ENCODE assay signal across 24 mouse cellular contexts in genomic region chr6:65541094-65541493, GRCm38 (mm10). TPM values are rescaled to one million over a fixed set of nuclear protein-coding genes. Genes with fewer than 3 reads are reported as not detected.
"Had no signal": no experiment of that assay in that cellular context is flagged by ENCODE, and none has a peak within 500 bp of the region (broad histone marks: within the 10 kb centered on the region; RNA-seq: fewer than 3 reads in every experiment).

No protein-coding gene starts in this region.

- H3K9ac ChIP-seq: liver, embryonic 14.5 days; liver, postnatal 0 days; lung, embryonic 15.5 days; midbrain, embryonic 12.5 days; midbrain, embryonic 15.5 days; neural tube, embryonic 12.5 days had no signal

- DNase-seq: kidney, adult 2 months; kidney, postnatal 10 days; kidney, postnatal 36 days; layer of hippocampus, postnatal 36 days; liver, postnatal 0 days; retina, postnatal 1 day; right cerebral cortex, postnatal 25 days; thymus, adult 18-20 months; thymus, postnatal 36 days had no signal

- H3K4me1 ChIP-seq: midbrain, embryonic 15.5 days; neural tube, embryonic 12.5 days had no signal

- ATAC-seq: liver, postnatal 0 days; midbrain, embryonic 15.5 days had no signal

- H3K36me3 ChIP-seq: lung, embryonic 15.5 days; midbrain, embryonic 12.5 days; midbrain, embryonic 15.5 days; neural tube, embryonic 12.5 days had no signal

- H3K27ac ChIP-seq: left cerebral cortex, adult 2 months; liver, embryonic 14.5 days; lung, embryonic 15.5 days; macrophage; midbrain, embryonic 12.5 days; midbrain, embryonic 15.5 days; neural tube, embryonic 12.5 days had no signal

- H3K9me3 ChIP-seq: lung, embryonic 15.5 days; midbrain, embryonic 12.5 days; midbrain, embryonic 15.5 days; neural tube, embryonic 12.5 days had no signal

- H3K27me3 ChIP-seq: lung, embryonic 15.5 days; midbrain, embryonic 12.5 days; midbrain, embryonic 15.5 days; neural tube, embryonic 12.5 days had no signal

- H3K4me2 ChIP-seq: lung, embryonic 15.5 days; midbrain, embryonic 12.5 days; midbrain, embryonic 15.5 days; neural tube, embryonic 12.5 days had no signal

- H3K4me3 ChIP-seq: left cerebral cortex, adult 2 months; lung, embryonic 15.5 days; midbrain, embryonic 12.5 days; midbrain, embryonic 15.5 days; neural tube, embryonic 12.5 days had no signal

RNA-seq across cellular contexts. Expression of gene Tnip3, which starts 16.0 kb away (rescaled TPM):
- total RNA-seq: layer of hippocampus, adult 8-10 months; layer of hippocampus, postnatal 10 days; layer of hippocampus, postnatal 36 days; left cerebral cortex, adult 2 months; left cerebral cortex, postnatal 10 days had no signal
- polyA plus RNA-seq: kidney, embryonic 14.5 days; limb, embryonic 11.5 days; liver, adult 2 months; midbrain, embryonic 12.5 days; midbrain, embryonic 15.5 days; neural tube, embryonic 12.5 days; small intestine, adult 2 months; testis, adult 2 months had no signal
